Mouse (Mus musculus): ENCODE results near the gene Arf3. TPM values are rescaled to one million over a fixed set of nuclear protein-coding genes. Genes with fewer than 3 reads are reported as not detected.
A peak's percentile ranks its signal among the peaks of the same experiment; 100 is the strongest.

The Arf3 gene
- total and polyA plus RNA-seq, 2 experiments from 2014 or later, result 17.3 to 27.6 TPM

DNA sequence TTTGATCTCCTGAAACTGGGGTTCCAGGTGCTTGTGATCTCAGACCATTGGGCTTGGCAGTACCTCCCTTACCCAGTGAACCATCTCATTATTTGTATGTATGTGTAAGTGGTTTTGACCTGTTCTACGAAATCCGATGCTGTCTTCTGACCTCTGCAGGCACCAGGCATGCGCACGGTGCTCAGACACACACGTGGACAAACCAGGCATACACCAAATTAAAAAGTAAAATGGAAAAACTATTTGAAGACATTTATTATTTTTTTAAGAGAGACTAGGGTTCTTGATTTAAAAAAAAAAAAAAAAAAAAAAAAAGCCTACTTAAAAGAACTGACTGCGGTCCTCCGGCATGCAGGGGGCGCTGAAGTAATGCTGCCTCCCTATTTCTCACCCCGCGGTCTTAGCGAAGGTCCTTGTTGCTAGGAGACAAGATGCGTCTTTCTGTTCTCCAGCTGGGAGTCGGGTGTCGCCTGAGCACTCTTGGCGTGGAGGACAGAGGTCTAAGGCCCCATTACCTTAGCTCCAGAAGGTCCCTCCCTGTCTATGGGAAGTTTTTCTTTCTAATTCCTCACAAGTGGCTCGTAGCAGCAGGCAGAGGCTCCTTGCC, 55.1 kb downstream of the Arf3 start, which contains the start of gene Ccdc65:
Gene Ccdc65, plus strand, starts transcription at position 442 of the 607 bp plus-strand sequence.
- Histone ChIP-seq H3K36me3 (replicated peaks; ENCODE audit: control insufficient read depth, insufficient read depth, low read length) (no peaks in the 10 kb centered on the region), H3K27ac (ENCODE audit: low read depth) (no peak within 1 kb of the TSS), H3K4me3 (ENCODE audit: low read depth, low read length) (peak within 1 kb of the TSS; percentile 40), H3K9ac (replicated peaks; ENCODE audit: low read depth, low read length) (no peak within 1 kb of the TSS), H3K4me1 (ENCODE audit: control insufficient read depth, insufficient read depth) (peaks cover 3% of the 10 kb centered on the region; the same call in 1 of the 2 replicates), H3K9me3 (replicated peaks; ENCODE audit: control insufficient read depth, low read length) (no peaks in the 10 kb centered on the region), H3K4me2 (ENCODE audit: low read depth, low read length) (peak within 1 kb of the TSS; percentile 70), H3K27me3 (ENCODE audit: control insufficient read depth, insufficient read depth, low read length) (peaks cover 10% of the 10 kb centered on the region)
- DNase-seq (ENCODE audit: low spot score) (peak; percentile 91), ATAC-seq (ENCODE audit: insufficient read depth, low read depth) (peak; percentile 82)
- TF ChIP-seq EP300 (IDR thresholded peaks at IDR 0.05; ENCODE audit: low read depth) (no peak), CTCF (IDR thresholded peaks at IDR 0.05; ENCODE audit: low read depth) (peak; percentile 73)
- WGBS, result 18% methylated on average over 16 of the region's 16 CpGs

DNA sequence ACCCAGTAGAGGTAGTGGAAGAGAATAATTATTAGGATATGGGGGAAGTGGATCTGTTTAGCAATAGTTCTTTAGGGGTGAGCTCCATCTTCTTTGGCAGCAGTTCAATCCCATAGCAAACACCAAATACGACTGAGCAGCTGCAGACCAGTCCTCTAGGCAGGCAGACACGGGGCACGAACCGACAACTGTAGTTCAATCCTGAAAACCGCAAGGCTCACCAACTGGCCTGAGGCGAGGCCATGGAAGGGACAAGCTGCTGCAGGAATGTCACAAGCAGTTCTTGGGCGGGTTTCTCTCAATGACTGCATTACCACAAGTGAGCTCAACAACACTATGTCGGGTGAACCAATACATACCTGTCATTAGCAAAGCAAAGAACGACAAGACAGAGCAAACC, 58.7 kb downstream of the Arf3 start:
- Histone ChIP-seq H3K4me1 (ENCODE audit: control insufficient read depth, insufficient read depth) (peaks cover 3% of the 10 kb centered on the region; the same call in 1 of the 2 replicates), H3K4me3 (ENCODE audit: low read depth, low read length) (no peak overlapping the region), H3K9me3 (replicated peaks; ENCODE audit: control insufficient read depth, low read length) (no peaks in the 10 kb centered on the region), H3K27ac (ENCODE audit: low read depth) (no peak overlapping the region), H3K9ac (replicated peaks; ENCODE audit: low read depth, low read length) (no peak overlapping the region), H3K4me2 (ENCODE audit: low read depth, low read length) (no peak overlapping the region), H3K36me3 (replicated peaks; ENCODE audit: control insufficient read depth, insufficient read depth, low read length) (no peaks in the 10 kb centered on the region), H3K27me3 (ENCODE audit: control insufficient read depth, insufficient read depth, low read length) (peaks cover 36% of the 10 kb centered on the region)
- 62% methylated on average over 9 of the region's 9 CpGs for WGBS
- ATAC-seq (ENCODE audit: insufficient read depth, low read depth) (no peak), DNase-seq (ENCODE audit: low spot score) (no peak)
- no peak for TF ChIP-seq EP300 (IDR thresholded peaks at IDR 0.05; ENCODE audit: low read depth)
- no peak for TF ChIP-seq CTCF (IDR thresholded peaks at IDR 0.05; ENCODE audit: low read depth)

DNA sequence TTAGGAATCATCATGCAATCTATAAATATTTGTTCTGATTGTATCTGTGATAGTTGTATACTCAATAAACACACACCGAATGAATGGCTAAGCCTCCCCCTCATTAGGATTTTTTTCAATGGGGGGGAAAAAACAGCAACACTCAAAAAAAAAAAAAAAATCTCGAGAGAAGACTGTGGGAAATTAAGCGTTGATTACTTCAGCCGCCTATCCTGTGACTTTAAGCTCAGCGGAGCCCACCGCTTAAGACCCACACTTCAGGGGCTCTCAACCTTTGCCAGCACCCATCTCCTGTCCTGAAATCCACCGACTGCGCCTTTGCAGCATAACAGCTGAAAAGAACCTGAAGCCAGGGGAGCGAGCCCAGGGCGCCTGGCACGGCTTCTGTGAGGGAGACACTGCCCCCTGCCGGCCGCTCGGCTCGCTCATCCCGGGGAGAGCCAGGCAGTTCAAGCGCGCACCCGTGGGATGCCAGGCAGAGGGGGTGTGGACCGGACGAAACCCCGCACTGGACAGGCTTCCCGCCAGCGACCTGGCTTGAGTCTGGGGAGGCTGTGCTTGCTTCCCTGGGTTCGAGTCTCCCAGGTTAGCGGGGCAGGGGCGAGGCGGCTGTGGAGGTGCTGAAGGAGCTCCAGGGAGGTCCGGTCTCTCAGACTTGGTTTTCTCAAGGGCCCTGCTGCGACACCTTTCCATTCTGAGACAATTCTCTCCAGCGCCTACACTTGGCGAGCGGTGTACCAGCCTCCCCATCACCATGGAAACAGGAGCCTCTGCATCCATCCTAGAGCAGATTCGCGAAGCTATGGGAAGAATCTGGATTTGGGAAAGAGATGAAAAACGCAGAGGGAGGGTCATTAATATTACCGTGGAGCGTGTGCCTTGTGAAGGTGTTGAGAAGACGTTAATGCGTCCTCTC, 63.6 kb downstream of the Arf3 start:
- Histone ChIP-seq H3K27me3 (ENCODE audit: control insufficient read depth, insufficient read depth, low read length) (peaks cover 30% of the 10 kb centered on the region), H3K27ac (ENCODE audit: low read depth) (no peak overlapping the region), H3K9me3 (replicated peaks; ENCODE audit: control insufficient read depth, low read length) (no peaks in the 10 kb centered on the region)

GRCm38 (mm10) chr15:98696216-98696615, 66.8 kb downstream of the Arf3 start:
- no peak overlapping the region for H3K4me2 ChIP-seq (ENCODE audit: low read depth, low read length)
- H3K4me3 ChIP-seq (ENCODE audit: low read depth, low read length), result no peak overlapping the region
- H3K9me3 ChIP-seq (replicated peaks; ENCODE audit: control insufficient read depth, low read length), result no peaks in the 10 kb centered on the region
- H3K36me3 ChIP-seq (replicated peaks; ENCODE audit: control insufficient read depth, insufficient read depth, low read length), result no peaks in the 10 kb centered on the region
- TF ChIP-seq CTCF (IDR thresholded peaks at IDR 0.05; ENCODE audit: low read depth) (no peak), EP300 (IDR thresholded peaks at IDR 0.05; ENCODE audit: low read depth) (no peak)
- ATAC-seq (ENCODE audit: insufficient read depth, low read depth) (no peak), DNase-seq (ENCODE audit: low spot score) (no peak)
- WGBS, result 55% methylated on average over 8 of the region's 8 CpGs
- H3K27me3 ChIP-seq (ENCODE audit: control insufficient read depth, insufficient read depth, low read length), result peaks cover 16% of the 10 kb centered on the region
- H3K4me1 ChIP-seq (ENCODE audit: control insufficient read depth, insufficient read depth), result peaks cover 13% of the 10 kb centered on the region; the same call in 1 of the 2 replicates
- H3K9ac ChIP-seq (replicated peaks; ENCODE audit: low read depth, low read length), result no peak overlapping the region
- no peak overlapping the region for H3K27ac ChIP-seq (ENCODE audit: low read depth)

More for the DNA sequence above, 63.6 kb downstream of the Arf3 start:
- no peaks in the 10 kb centered on the region for H3K4me1 ChIP-seq (ENCODE audit: control insufficient read depth, insufficient read depth)
- H3K4me2 ChIP-seq (ENCODE audit: low read depth, low read length), result peak overlapping the region; percentile 54
- no peak for TF ChIP-seq EP300 (IDR thresholded peaks at IDR 0.05; ENCODE audit: low read depth)
- TF ChIP-seq CTCF (IDR thresholded peaks at IDR 0.05; ENCODE audit: low read depth), result peak; percentile 93
- H3K4me3 ChIP-seq (ENCODE audit: low read depth, low read length), result peak overlapping the region; percentile 30; the same call in 1 of the 2 replicates
- ATAC-seq (ENCODE audit: insufficient read depth, low read depth) (peak; percentile 87), DNase-seq (ENCODE audit: low spot score) (peak; percentile 73)
- 5% methylated on average over 40 of the region's 40 CpGs for WGBS
- no peak overlapping the region for H3K9ac ChIP-seq (replicated peaks; ENCODE audit: low read depth, low read length)
- H3K36me3 ChIP-seq (replicated peaks; ENCODE audit: control insufficient read depth, insufficient read depth, low read length), result no peaks in the 10 kb centered on the region

- Histone ChIP-seq H3K9ac (replicated peaks; ENCODE audit: low read depth, low read length) (no peak overlapping the region), H3K4me1 (ENCODE audit: control insufficient read depth, insufficient read depth) (peaks cover 18% of the 10 kb centered on the region; the same call in 1 of the 2 replicates), H3K9me3 (replicated peaks; ENCODE audit: control insufficient read depth, low read length) (no peaks in the 10 kb centered on the region), H3K4me2 (ENCODE audit: low read depth, low read length) (no peak overlapping the region), H3K4me3 (ENCODE audit: low read depth, low read length) (no peak overlapping the region), H3K36me3 (replicated peaks; ENCODE audit: control insufficient read depth, insufficient read depth, low read length) (no peaks in the 10 kb centered on the region), H3K27me3 (ENCODE audit: control insufficient read depth, insufficient read depth, low read length) (peaks cover 11% of the 10 kb centered on the region), H3K27ac (ENCODE audit: low read depth) (no peak overlapping the region)
- no peak for TF ChIP-seq CTCF (IDR thresholded peaks at IDR 0.05; ENCODE audit: low read depth)
- TF ChIP-seq EP300 (IDR thresholded peaks at IDR 0.05; ENCODE audit: low read depth), result no peak
- ATAC-seq (ENCODE audit: insufficient read depth, low read depth), result no peak
- WGBS, result 42% methylated on average over 9 of the region's 9 CpGs
- no peak for DNase-seq (ENCODE audit: low spot score)
Observed at GRCm38 (mm10) chr15:98695726-98696125, 67.3 kb downstream of the Arf3 start.
